8 mouse cellular contexts compared by ENCODE assay signal in genomic region chr16:11908461-11909014, GRCm38 (mm10). TPM values are rescaled to one million over a fixed set of nuclear protein-coding genes. Genes with fewer than 3 reads are reported as not detected.
DNase-seq lines count a peak whose midpoint lies in the region; ATAC-seq and TF ChIP-seq lines count a peak whose summit lies in the region.

No protein-coding gene starts in this region.

- H3K36me3 ChIP-seq in kidney, embryonic 16.5 days (ENCODE audit: insufficient read depth, low read length) = no peaks in the 10 kb centered on the region
- H3K36me3 ChIP-seq in myocyte (ENCODE audit: control insufficient read depth, insufficient read depth) = no peaks in the 10 kb centered on the region

- no peaks in the 10 kb centered on the region for H3K27me3 ChIP-seq in kidney, embryonic 16.5 days (ENCODE audit: insufficient read depth, low read length)
- H3K27me3 ChIP-seq in myocyte (ENCODE audit: control insufficient read depth, insufficient read depth, insufficient read length) = peaks cover 3% of the 10 kb centered on the region

- TF ChIP-seq POLR2A in myocyte (IDR thresholded peaks at IDR 0.05; ENCODE audit: insufficient read length, low read depth) = no peak

- H3K9ac ChIP-seq in kidney, embryonic 16.5 days (replicated peaks; ENCODE audit: low read length) = peak overlapping the region; percentile 85

- WGBS in kidney, embryonic 16.5 days = 24% methylated on average over 11 of the region's 11 CpGs

- H3K79me2 ChIP-seq in myocyte (ENCODE audit: control insufficient read depth, insufficient read depth) = peaks cover 28% of the 10 kb centered on the region

- peak; percentile 16 for DNase-seq in left cerebral cortex, adult 11 months (ENCODE audit: low spot score)
- no peak for DNase-seq in left cerebral cortex, adult 8-10 months (ENCODE audit: low spot score in 2 of 2)
- DNase-seq in c-Kit-positive CD71-positive TER-119-negative erythroid progenitor cells, embryonic 14.5 days (ENCODE audit: low read depth) = peak; percentile 40
- peak; percentile 40 for DNase-seq in fat pad, adult 2 months (ENCODE audit: extremely low read depth, low read depth, low spot score)
- DNase-seq in embryo, embryonic 11 days = no peak
- no peak for DNase-seq in ovary, postnatal 10 days (ENCODE audit: low spot score)

- H3ac ChIP-seq in myocyte (ENCODE audit: control insufficient read depth, insufficient read length) = peak overlapping the region; percentile 62

- peak overlapping the region; percentile 83 for H3K27ac ChIP-seq in kidney, embryonic 16.5 days (ENCODE audit: low read length)

- peak overlapping the region; percentile 63 for H3K4me2 ChIP-seq in kidney, embryonic 16.5 days (replicated peaks; ENCODE audit: low read depth, low read length)
- H3K4me2 ChIP-seq in myocyte (ENCODE audit: low read depth) = peak overlapping the region; percentile 89

- H3K4me3 ChIP-seq in kidney, embryonic 16.5 days (ENCODE audit: low read length) = peak overlapping the region; percentile 60
- peak overlapping the region; percentile 68 for H3K4me3 ChIP-seq in myocyte

- H3K9me3 ChIP-seq in kidney, embryonic 16.5 days (ENCODE audit: low read length) = no peaks in the 10 kb centered on the region

- ATAC-seq in kidney, embryonic 16.5 days (ENCODE audit: low FRiP score, low TSS enrichment) = peak; percentile 55

- H3K4me1 ChIP-seq in kidney, embryonic 16.5 days (ENCODE audit: insufficient read depth, low read length) = peaks cover 10% of the 10 kb centered on the region

TF ChIP-seq in myocyte, 11 proteins besides CTCF, POLR2A, EP300 and RAD21:
- no peak for TF ChIP-seq TCF3 (IDR thresholded peaks at IDR 0.05; ENCODE audit: insufficient read length, low read depth)
- TF ChIP-seq TCF12 (IDR thresholded peaks at IDR 0.05; ENCODE audit: insufficient read depth, poor library complexity, severe bottlenecking) = no peak
- no peak for TF ChIP-seq CEBPB (IDR thresholded peaks at IDR 0.05; ENCODE audit: insufficient read depth, poor library complexity, severe bottlenecking)
- no peak for TF ChIP-seq E2F4 (IDR thresholded peaks at IDR 0.05; ENCODE audit: insufficient read depth)
- no peak for TF ChIP-seq MAX (IDR thresholded peaks at IDR 0.05; ENCODE audit: low read depth)
- no peak for TF ChIP-seq POLR2AphosphoS2 (IDR thresholded peaks at IDR 0.05; ENCODE audit: insufficient read length, low read depth)
- TF ChIP-seq SRF (IDR thresholded peaks at IDR 0.05; ENCODE audit: control insufficient read depth, insufficient read length, low read depth) = no peak
- TF ChIP-seq REST (IDR thresholded peaks at IDR 0.05; ENCODE audit: insufficient read depth, insufficient read length) = no peak
- TF ChIP-seq MYOD1 (IDR thresholded peaks at IDR 0.05; ENCODE audit: control insufficient read depth in 1 of 3, insufficient read length in 2 of 3, low read depth in 2 of 3) = no peak
- TF ChIP-seq MYOG (IDR thresholded peaks at IDR 0.05; ENCODE audit: control insufficient read depth in 1 of 3, insufficient read depth in 1 of 3, insufficient read length in 2 of 3, low read depth in 2 of 3) = no peak
- no peak for TF ChIP-seq USF1 (IDR thresholded peaks at IDR 0.05; ENCODE audit: low read depth)

RNA-seq across cellular contexts. Expression of gene Cpped1, which starts 0.7 kb away (rescaled TPM):
- 10 to 100 TPM; 42.0 to 49.5 (median 44.3) TPM for total RNA-seq in left cerebral cortex, adult 8-10 months (2022)
- 32.2 and 33.5 TPM in 2 replicates for polyA plus RNA-seq in kidney, embryonic 16.5 days (2015; fragmentation: Nextera tagmentation; extraction: Ambion mirVana)
- 29.6 TPM for polyA plus RNA-seq in myocyte (2012; fragmentation: generic; extraction: Trizol)

Comparison
In these comparisons a context has a peak if more than half of its experiments do, and no peak if none do; other contexts are left out.
1. DNase-seq: peak in left cerebral cortex, adult 11 months (single experiment), c-Kit-positive CD71-positive TER-119-negative erythroid progenitor cells, embryonic 14.5 days (single experiment) and fat pad, adult 2 months (single experiment); none in left cerebral cortex, adult 8-10 months (0 of 2), embryo, embryonic 11 days (single experiment) and ovary, postnatal 10 days (single experiment).